Mouse (Mus musculus) cerebellum, adult (tissue): ENCODE results near the gene Mcrip1.

Source experiments
- ATAC-seq: cut with Nextera tagmentation; 2 replicates; pipeline ENCODE4 v1.9.2; 2017; ENCODE audit warnings: mild to moderate bottlenecking, moderate library complexity, mixed read lengths; ENCODE audit not compliant: insufficient number of reproducible peaks, low FRiP score, low TSS enrichment

The Mcrip1 gene

DNA sequence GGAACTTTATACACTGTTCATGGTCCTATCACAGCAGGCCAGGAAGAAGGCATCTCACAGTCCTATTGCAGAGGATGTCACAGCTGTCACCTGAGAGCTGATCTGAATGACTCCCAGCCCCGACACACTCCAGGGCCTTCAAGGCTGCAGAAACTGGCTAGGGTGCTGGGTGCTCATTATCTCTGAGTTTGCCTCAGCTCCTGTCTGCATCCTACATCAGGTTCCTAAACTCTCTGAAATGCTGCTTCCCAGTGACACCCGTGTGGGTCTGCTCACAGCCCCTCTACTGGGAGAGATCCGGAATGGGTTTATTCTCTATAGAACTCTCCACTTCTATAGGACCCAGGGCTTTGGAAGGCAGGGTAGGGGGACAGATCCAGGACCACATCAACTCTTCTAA is 1.3 kb downstream of the Mcrip1 start:
- no peak for ATAC-seq

DNA sequence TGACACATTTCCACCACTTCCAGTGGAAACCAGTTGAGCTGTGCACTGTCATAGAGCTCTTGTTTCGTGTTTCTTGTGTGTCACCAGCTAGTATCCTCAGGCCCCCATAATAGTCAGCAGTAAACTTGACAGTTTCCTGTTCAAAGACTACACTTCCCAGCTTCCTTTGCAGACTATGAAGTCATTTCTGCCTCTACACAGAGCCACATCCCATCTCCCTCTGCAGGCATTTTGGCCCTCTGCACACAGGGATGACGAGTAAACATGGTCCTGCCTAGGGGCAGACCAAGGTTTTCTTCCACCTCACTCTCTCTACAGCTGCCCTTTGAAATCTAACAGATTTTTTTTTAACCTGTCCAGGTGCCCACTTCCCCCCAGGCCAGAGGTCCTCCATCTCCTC is 2.1 kb downstream of the Mcrip1 start:
- ATAC-seq, result no peak

DNA sequence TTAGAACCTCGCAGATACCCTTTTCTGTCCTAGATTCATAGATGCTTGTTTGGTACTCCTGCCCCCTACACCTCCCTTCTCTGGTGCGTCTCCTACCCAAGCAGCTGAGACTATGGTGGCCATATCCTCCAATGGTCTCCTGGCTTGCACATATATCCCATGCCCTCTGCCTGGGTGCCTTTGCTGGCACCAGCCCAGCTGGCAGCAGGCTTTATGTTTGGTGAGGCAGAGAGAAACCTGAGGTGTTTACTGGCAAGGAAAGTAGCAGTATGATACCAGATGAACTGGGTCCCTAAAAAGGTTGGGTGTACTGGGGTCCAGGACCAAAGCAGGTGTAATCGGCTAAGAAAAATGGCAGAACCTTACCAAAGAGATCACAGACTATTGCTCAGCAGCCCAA is 3.6 kb downstream of the Mcrip1 start:
- ATAC-seq, result no peak

- no peak for ATAC-seq
Observed at GRCm38 (mm10) chr11:120542376-120542775, 7.2 kb downstream of the Mcrip1 start.

- no peak for ATAC-seq
Observed at GRCm38 (mm10) chr11:120541907-120542306, 7.6 kb downstream of the Mcrip1 start.

GRCm38 (mm10) chr11:120539285-120540014 is 10.1 kb downstream of the Mcrip1 start:
- ATAC-seq, result no peak

- no peak for ATAC-seq
Observed at GRCm38 (mm10) chr11:120538955-120539284, 10.6 kb downstream of the Mcrip1 start.

- peak; percentile 55; the same call in 1 of the 2 replicates for ATAC-seq
Observed at GRCm38 (mm10) chr11:120538485-120538884, 11.0 kb downstream of the Mcrip1 start.

DNA sequence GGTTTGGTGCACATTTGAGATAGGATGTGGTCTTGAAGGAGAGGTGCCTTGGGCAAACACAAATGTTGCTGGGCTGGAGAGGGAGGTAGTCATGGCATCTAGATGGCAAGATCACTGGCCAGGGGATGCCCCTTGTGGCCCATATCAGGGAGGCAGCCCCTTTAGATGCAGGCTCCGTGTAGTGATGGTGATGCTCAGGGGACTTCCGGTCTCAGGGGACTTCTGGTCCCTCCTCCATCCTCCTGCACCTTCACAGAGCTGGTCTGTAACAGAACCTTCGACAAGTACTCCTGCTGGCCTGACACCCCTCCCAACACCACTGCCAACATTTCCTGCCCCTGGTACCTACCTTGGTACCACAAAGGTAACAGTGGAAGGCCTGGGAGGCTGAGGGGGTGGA is 13.7 kb downstream of the Mcrip1 start:
- no peak for ATAC-seq

- ATAC-seq, result no peak
Observed at GRCm38 (mm10) chr11:120535145-120535544, 14.4 kb downstream of the Mcrip1 start.

- ATAC-seq, result no peak
Observed at GRCm38 (mm10) chr11:120534093-120534492, 15.4 kb downstream of the Mcrip1 start.

- ATAC-seq, result no peak
Observed at GRCm38 (mm10) chr11:120531646-120532045, 17.9 kb downstream of the Mcrip1 start.

GRCm38 (mm10) chr11:120530085-120530964 is 19.2 kb downstream of the Mcrip1 start, which contains the start of gene Gcgr:
TSS of gene Gcgr (plus strand) at chr11:120530699.
- no peak for ATAC-seq

DNA sequence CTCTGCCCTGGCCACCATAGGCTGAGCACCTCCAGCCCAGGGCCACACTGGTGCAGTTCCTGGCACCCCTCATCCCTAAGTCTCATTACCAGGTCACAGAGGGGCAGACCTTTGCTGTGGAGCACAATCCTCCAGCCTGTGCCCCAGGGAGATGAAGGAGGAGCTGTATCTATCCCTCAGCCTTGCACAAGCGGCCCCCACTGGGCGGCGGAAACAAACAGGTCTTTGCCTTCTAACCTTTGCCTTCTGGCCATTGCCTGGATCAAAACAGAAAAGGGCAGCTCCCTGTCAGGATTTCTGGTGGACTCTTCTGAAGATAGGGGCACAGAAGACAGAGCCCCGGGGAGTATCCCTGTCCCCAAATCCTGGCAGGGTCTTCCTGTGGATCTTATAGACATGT is 20.6 kb downstream of the Mcrip1 start:
- no peak for ATAC-seq

GRCm38 (mm10) chr11:120527690-120528354 is 21.7 kb downstream of the Mcrip1 start:
- no peak for ATAC-seq

DNA sequence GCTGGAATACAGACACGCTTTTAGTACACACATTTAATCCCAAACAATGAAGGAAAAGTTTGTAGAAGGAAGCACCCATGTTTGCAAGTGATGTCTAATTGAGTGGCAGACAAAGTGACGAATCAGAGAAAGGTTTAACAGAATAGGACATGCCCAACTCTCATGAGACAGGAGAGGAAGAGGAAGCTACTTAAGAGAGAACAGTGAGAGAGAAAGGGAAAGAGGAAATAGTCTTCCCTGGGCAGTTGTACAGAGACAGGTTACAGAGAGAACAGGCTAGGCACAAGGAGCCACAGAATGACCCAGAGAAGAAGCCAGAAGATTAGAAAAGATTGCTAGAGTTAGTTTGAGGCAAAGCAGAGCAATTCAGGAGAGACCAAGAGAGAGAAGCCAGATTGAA is 23.6 kb downstream of the Mcrip1 start:
- no peak for ATAC-seq

- ATAC-seq, result no peak
Observed at GRCm38 (mm10) chr11:120522581-120522980, 26.9 kb downstream of the Mcrip1 start.

DNA sequence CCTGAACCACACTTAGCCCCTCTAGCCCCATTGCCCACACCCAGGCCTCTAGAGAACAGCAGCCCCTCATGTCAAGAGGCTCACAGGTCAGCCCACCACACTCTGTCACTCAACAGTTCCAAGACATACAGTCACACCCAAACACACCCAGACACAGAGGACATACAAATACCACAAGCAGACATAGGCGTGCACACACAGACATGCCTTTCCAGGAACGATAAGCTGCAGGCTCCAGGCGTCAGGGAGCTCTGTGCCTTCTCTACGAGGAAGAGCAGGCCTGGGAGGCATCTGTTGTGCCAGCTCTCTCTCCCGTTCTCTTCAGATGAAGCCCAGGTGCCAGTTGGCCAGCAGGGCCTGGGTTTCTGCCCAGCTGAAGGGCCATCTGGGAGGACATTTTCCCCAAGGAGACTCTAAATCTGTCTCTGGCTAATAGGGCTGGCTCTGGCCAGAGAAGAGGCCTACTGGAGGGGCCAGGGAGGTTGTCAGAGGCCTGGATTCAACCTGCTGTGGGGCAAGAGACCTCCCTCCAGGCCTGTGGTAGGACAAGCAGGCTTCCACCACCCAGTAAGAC is 28.5 kb downstream of the Mcrip1 start:
- ATAC-seq, result peak; percentile 95; the same call in 1 of the 2 replicates

DNA sequence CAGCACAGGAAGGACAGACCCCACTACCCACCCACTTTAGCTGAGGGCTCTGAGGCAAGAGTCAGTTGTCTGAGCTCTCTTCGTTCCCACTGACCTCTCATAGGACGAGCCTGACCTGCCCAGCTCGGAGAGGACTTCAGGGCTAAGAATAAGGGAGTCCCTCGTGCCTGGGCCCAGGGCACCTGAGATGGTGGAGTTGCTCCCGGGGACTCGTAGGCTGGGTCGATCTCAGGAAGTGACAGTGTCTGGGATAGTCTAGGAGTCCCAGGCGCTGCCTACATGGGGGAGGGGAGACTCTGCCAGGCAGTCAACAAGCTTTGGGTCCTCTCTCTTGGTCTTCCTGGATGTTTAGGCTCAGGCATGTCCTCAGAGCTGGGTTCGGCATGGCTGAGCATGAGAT is 29.0 kb downstream of the Mcrip1 start:
- no peak for ATAC-seq

GRCm38 (mm10) chr11:120519738-120520137 is 29.8 kb downstream of the Mcrip1 start:
- ATAC-seq, result no peak

DNA sequence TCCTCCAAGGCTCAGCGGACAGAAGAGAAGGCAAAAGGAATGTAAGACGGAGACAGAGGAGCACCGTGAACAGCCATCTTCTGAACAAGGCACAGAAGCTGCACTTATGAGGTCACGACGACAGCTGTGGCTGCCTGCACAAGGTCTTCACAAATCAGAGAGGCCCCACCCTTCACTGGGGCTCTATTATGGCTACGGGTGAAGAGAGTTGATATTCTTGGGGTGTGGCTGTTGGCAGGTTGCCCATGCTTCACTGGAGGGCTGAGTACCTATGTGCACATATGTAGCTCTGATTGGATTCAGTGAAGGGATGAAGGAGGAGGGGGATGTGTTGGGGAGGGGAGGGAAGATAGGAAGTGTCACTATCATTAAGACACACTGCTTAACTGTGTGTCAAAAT is 31.0 kb downstream of the Mcrip1 start:
- no peak for ATAC-seq
